Mouse (Mus musculus) embryonic facial prominence, embryonic 14.5 days (tissue): Measurements from ENCODE around the gene Nkiras2. TPM values are rescaled to one million over a fixed set of nuclear protein-coding genes. Genes with fewer than 3 reads are reported as not detected.
"Not testable (repeated sequence)": the region's sequence is repeated elsewhere in the genome, so short reads cannot be mapped to it uniquely, and the experiment has no call there.

ENCODE experiments used
- ATAC-seq: fragments of 200-750 bp; cut with Nextera tagmentation; 2 replicates; pipeline ENCODE4 v1.8.0; 2017; ENCODE audit warnings: low read depth, moderate number of reproducible peaks, moderate TSS enrichment
- DNase-seq: peaks from one replicate; pipeline ENCODE4 v3.0.0-alpha.2; 2015; ENCODE audit warnings: low spot score
- H3K27ac ChIP-seq: fragments of 300-500 bp; sonication (generic); replicated peaks from 2 replicates; pipeline ENCODE4 v1.5.1; 2014; ENCODE audit warnings: low read depth, mild to moderate bottlenecking, low read length, moderate library complexity
- H3K27me3 ChIP-seq: fragments of 300-500 bp; sonication (generic); replicated peaks from 2 replicates; pipeline ENCODE4 v1.6.1; 2014; ENCODE audit warnings: low read length; ENCODE audit not compliant: control insufficient read depth, insufficient read depth
- H3K36me3 ChIP-seq: fragments of 300-500 bp; sonication (generic); 2 replicates; pipeline ENCODE4 v1.6.1; 2014; ENCODE audit warnings: low read length, mixed read lengths; ENCODE audit not compliant: control insufficient read depth, insufficient read depth
- H3K4me1 ChIP-seq: fragments of 300-500 bp; sonication (generic); 2 replicates; pipeline ENCODE4 v1.6.1; 2014; ENCODE audit warnings: antibody characterized with exemption, low read length; ENCODE audit not compliant: control insufficient read depth, insufficient read depth
- H3K4me2 ChIP-seq: fragments of 300-500 bp; sonication (generic); 2 replicates; pipeline ENCODE4 v1.6.1; 2014; ENCODE audit warnings: low read depth, mild to moderate bottlenecking, low read length, moderate library complexity, mixed read lengths
- H3K4me3 ChIP-seq: fragments of 300-500 bp; sonication (generic); 2 replicates; pipeline ENCODE4 v1.5.1; 2014; ENCODE audit warnings: low read depth, mild to moderate bottlenecking, low read length
- H3K9ac ChIP-seq: fragments of 300-500 bp; sonication (generic); 2 replicates; pipeline ENCODE4 v1.6.1; 2014; ENCODE audit warnings: low read depth, mild to moderate bottlenecking, low read length, moderate library complexity, mixed read lengths
- H3K9me3 ChIP-seq: fragments of 300-500 bp; sonication (generic); 2 replicates; pipeline ENCODE4 v1.6.1; 2016; ENCODE audit warnings: low read length; ENCODE audit not compliant: control insufficient read depth
- WGBS: fragments of 180-500 bp; shearing (Covaris S2); extraction: QIAGEN DNeasy Blood & Tissue Kit; methylation state at CpG from one replicate; pipeline ENCODE4 v1.1.7; 2014; 5-methylcytosine and 5-hydroxymethylcytosine counted together
- polyA plus RNA-seq: library from polyadenylated mRNA; unstranded; fragments of >200 nt; fragmentation: Nextera tagmentation; extraction: Ambion mirVana; gene quantifications from 2 replicates; pipeline ENCODE4 v1.2.1, GENCODE M21; 2014

Gene Nkiras2
- polyA plus RNA-seq, 1 experiment from 2014 or later = 67.1 TPM

DNA sequence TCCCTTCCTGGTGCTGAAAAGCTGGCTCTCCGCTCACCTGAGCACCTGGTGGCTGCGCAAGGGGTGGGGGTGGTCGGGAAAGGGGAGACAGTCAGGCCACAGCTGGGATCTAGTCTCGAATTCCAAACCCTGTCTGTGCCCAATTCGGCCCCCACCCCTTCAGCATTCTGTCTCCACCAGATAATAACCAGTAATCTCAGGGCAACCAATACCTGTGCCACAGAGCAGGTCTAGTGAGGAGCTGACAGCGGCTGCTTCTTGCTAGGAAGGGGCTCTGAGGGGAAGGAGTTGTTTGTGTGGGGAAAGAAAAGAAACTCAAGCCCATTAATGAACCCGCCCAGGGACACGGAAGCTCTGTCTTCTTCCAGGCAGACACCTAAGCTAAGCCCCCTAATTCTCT lies 32.2 kb downstream of the Nkiras2 start:
- 5% methylated on average over 6 of the region's 8 CpGs for whole genome bisulfite sequencing
- H3K9me3 ChIP-seq = no peaks in the 10 kb centered on the region
- H3K4me2 ChIP-seq = no peak overlapping the region
- no peak overlapping the region for H3K27ac ChIP-seq
- no peaks in the 10 kb centered on the region for H3K36me3 ChIP-seq
- H3K27me3 ChIP-seq = peaks cover 16% of the 10 kb centered on the region
- no peak overlapping the region for H3K9ac ChIP-seq
- H3K4me3 ChIP-seq = no peak overlapping the region
- ATAC-seq (peak; percentile 76; the same call in 1 of the 2 replicates), DNase-seq (peak; percentile 43)
- peaks cover 3% of the 10 kb centered on the region for H3K4me1 ChIP-seq

DNA sequence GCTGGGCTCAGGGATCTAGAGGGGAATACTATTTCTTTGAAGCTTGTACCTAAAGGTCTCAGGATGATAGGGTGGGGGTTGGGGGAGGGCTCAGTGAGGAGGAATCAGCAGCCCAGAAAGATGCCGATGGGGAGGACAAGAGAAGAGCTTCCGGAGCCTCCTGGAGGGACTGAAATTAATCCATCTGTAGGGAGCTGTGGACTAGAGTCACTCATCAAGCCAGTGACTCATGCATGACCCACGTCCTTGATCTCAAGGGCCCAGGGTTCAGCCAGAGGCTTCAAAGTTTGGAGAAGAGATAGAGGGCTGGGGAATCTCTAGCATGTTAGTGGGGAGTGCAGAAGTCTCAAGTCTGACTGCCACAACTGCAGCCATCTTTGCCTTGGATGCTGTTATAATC lies 32.7 kb downstream of the Nkiras2 start:
- WGBS = 12% methylated on average over 3 of the region's 3 CpGs
- peaks cover 8% of the 10 kb centered on the region for H3K4me1 ChIP-seq

DNA sequence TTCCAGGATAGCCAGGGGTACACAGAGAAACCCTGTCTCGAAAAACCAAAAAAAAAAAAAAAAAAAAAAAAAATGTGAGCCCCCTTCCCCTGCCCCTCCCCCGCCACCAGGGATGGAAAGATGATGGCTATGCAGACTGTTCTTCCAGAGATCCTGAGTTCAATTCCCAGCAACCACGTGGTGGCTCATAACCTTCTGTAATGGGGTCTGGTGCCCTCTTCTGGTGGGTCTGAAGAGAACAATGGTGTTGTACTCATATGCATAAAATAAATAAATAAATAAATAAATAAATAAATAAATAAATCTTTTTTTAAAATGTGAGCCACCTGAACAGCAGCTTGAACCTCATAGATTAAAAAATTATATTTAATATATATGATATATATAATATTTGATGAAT lies 36.5 kb downstream of the Nkiras2 start:
- DNase-seq, H3K4me2 ChIP-seq, H3K9me3 ChIP-seq, H3K36me3 ChIP-seq, H3K4me3 ChIP-seq, ATAC-seq, H3K27ac ChIP-seq, H3K9ac ChIP-seq: not testable (repeated sequence)
- H3K27me3 ChIP-seq = peaks cover 10% of the 10 kb centered on the region; the same call in 1 of the 2 replicates
- 55% methylated on average over 2 of the region's 3 CpGs for WGBS
- H3K4me1 ChIP-seq = peaks cover 11% of the 10 kb centered on the region

More for the DNA sequence above, 32.7 kb downstream of the Nkiras2 start:
- Histone ChIP-seq H3K9ac (no peak overlapping the region), H3K4me3 (no peak overlapping the region), H3K4me2 (no peak overlapping the region), H3K9me3 (no peaks in the 10 kb centered on the region), H3K27me3 (peaks cover 16% of the 10 kb centered on the region), H3K36me3 (no peaks in the 10 kb centered on the region), H3K27ac (no peak overlapping the region)
- ATAC-seq = no peak
- DNase-seq = no peak

DNA sequence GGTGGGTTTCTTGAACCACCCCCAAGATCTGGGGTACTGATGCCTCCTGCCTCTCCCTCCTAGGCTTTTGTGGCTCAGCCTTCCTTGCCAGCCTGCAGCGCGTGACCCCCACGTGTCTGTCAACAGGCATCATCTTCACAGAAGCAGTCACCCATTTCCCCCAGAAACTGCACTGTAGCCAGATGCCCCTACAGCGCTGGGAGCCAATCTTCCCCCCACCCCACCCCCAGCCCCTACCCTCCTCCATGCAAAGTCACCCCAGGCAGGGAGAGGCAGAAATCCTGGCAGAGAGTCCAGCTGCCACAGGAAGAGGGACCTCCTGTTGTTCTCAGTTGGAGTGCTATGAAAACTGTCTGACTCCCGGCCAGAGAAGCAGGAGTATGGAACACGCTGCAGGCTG lies 37.4 kb downstream of the Nkiras2 start:
- Histone ChIP-seq H3K27me3 (0 out of 2 replicates have a peak, but pooled peaks cover 2% of the 10 kb centered on the region), H3K4me2 (peak overlapping the region; percentile 21; the same call in 1 of the 2 replicates), H3K9ac (no peak overlapping the region), H3K4me1 (peaks cover 11% of the 10 kb centered on the region), H3K4me3 (no peak overlapping the region), H3K9me3 (no peaks in the 10 kb centered on the region), H3K36me3 (no peaks in the 10 kb centered on the region), H3K27ac (0 out of 2 replicates have a peak overlapping the region, but pooled peaks have one; percentile 10)
- 4% methylated on average over 6 of the region's 6 CpGs for WGBS
- DNase-seq = peak; percentile 64
- ATAC-seq = peak; percentile 72; the same call in 1 of the 2 replicates

DNA sequence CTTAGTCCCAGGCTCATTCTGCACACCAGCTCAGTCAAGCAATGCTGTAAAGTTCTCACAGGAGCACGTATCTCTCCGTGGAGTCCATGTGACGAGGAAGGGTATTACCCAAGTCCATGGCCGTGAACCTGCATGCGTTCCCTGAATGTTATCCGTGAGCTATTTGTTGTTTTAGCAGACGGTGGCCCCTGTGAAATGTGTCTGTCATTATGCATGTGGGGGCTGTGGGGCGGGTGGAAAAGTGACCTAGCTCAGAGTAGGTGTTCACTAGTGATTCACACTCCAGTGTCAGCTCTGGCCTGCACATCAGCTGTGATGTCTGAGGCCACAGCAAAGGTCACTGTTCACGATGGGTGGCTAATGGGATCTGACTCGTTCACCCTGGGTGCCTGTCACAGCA lies 40.8 kb downstream of the Nkiras2 start:
- Histone ChIP-seq H3K27me3 (no peaks in the 10 kb centered on the region), H3K4me2 (no peak overlapping the region), H3K27ac (no peak overlapping the region), H3K4me3 (no peak overlapping the region), H3K9ac (no peak overlapping the region), H3K4me1 (peaks cover 11% of the 10 kb centered on the region), H3K9me3 (no peaks in the 10 kb centered on the region), H3K36me3 (no peaks in the 10 kb centered on the region)
- 52% methylated on average over 10 of the region's 10 CpGs for WGBS
- ATAC-seq = no peak
- no peak for DNase-seq

DNA sequence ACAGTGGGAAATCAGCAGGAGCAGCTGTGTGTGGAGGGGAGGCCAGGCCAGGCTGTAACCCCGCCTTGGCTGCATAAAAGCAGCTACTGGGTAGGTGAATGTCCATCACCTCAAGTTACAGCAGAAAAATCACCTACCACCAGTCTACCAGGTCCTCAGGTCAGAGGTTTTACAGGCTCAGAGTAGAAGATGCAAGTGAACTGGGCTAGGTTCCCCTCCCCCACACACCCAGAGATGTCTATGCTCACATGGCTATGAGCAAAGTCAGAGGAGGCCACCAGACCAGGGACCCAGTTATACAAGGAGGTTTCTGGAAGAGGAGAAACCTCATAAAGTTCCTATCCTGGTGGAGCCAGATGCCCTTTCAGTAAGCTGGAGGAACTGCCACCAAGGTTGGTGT lies 52.0 kb downstream of the Nkiras2 start:
- no peak for DNase-seq
- no peaks in the 10 kb centered on the region for H3K27me3 ChIP-seq
- H3K4me2 ChIP-seq = no peak overlapping the region
- H3K4me3 ChIP-seq = no peak overlapping the region
- 85% methylated on average over 1 of the region's 1 CpGs for WGBS
- H3K9ac ChIP-seq = no peak overlapping the region
- no peak for ATAC-seq
- no peaks in the 10 kb centered on the region for H3K36me3 ChIP-seq
- H3K27ac ChIP-seq = no peak overlapping the region
- 0 out of 2 replicates have a peak, but pooled peaks cover 4% of the 10 kb centered on the region for H3K4me1 ChIP-seq
- no peaks in the 10 kb centered on the region for H3K9me3 ChIP-seq

DNA sequence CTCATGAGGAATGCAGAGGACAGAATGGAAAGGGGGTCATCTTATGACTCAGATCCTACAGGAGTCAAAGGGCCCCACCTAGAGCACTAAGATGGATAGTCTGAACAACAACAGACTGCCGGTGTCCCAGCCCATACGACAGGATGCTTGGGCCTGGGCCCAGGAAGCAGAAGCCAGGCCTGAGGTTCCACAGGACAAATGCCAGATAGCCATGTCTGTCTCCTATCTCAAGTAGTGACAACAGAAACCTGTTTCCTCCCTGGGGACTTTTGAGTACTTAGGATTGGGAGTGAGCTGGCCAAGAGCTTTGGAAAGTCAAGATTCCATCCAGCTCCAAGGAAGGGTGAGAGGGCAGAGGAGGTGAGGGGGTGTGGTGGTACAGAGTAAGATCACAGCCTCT lies 52.9 kb downstream of the Nkiras2 start:
- ATAC-seq (no peak), DNase-seq (no peak)
- no peak overlapping the region for H3K27ac ChIP-seq
- H3K4me1 ChIP-seq = 0 out of 2 replicates have a peak, but pooled peaks cover 4% of the 10 kb centered on the region
- 93% methylated on average over 2 of the region's 2 CpGs for whole genome bisulfite sequencing
- no peaks in the 10 kb centered on the region for H3K9me3 ChIP-seq
- no peak overlapping the region for H3K4me3 ChIP-seq
- no peak overlapping the region for H3K9ac ChIP-seq
- no peaks in the 10 kb centered on the region for H3K27me3 ChIP-seq
- H3K4me2 ChIP-seq = no peak overlapping the region
- H3K36me3 ChIP-seq = no peaks in the 10 kb centered on the region

DNA sequence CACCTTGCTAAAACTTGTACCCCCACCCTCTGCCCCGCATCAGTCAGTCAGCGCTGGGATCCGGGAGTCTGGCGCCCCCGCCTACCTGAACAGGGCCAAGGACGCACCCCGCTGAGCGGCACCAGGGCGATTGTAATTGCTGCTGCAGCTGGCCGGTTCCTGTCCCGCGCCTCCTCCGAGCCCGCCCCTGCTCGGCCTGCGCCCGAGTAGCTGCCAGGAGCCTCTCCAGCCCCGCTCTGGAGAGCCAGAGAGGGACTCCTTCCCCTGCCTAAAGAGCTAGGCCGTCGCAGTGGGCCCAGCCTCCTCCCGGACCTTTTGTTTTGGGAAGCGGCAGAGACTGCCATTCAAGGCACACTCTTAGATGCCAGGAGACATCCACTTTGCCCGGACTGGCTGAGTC lies 54.1 kb downstream of the Nkiras2 start:
- Histone ChIP-seq H3K4me1 (0 out of 2 replicates have a peak, but pooled peaks cover 4% of the 10 kb centered on the region), H3K4me3 (peak overlapping the region; percentile 19), H3K27ac (no peak overlapping the region), H3K36me3 (no peaks in the 10 kb centered on the region), H3K4me2 (peak overlapping the region; percentile 44), H3K9me3 (no peaks in the 10 kb centered on the region), H3K27me3 (no peaks in the 10 kb centered on the region), H3K9ac (peak overlapping the region; percentile 62)
- WGBS = 3% methylated on average over 19 of the region's 23 CpGs
- DNase-seq = peak; percentile 48
- peak; percentile 74; the same call in 1 of the 2 replicates for ATAC-seq
